Mouse (Mus musculus) ES-Bruce4 (cell line): ENCODE measurements around the gene Hormad2. TPM values are rescaled to one million over a fixed set of nuclear protein-coding genes. Genes with fewer than 3 reads are reported as not detected.

Experiments used
- H3K27ac ChIP-seq: 2 replicates; pipeline ENCODE4 v1.5.1; 2012; ENCODE audit warnings: low read length, inconsistent platforms; ENCODE audit not compliant: insufficient read depth
- H3K27me3 ChIP-seq: 2 replicates; pipeline ENCODE4 v1.6.1; 2012; ENCODE audit warnings: mild to moderate bottlenecking, low read length, inconsistent platforms; ENCODE audit not compliant: control insufficient read depth, poor library complexity, insufficient read depth, severe bottlenecking
- H3K36me3 ChIP-seq: 2 replicates; pipeline ENCODE4 v1.6.1; 2012; ENCODE audit warnings: inconsistent platforms, mild to moderate bottlenecking, low read length, moderate library complexity; ENCODE audit not compliant: control insufficient read depth, poor library complexity, insufficient read depth, severe bottlenecking
- H3K4me1 ChIP-seq: one replicate; pipeline ENCODE4 v1.8.1; 2011; ENCODE audit warnings: low read length; ENCODE audit not compliant: control insufficient read depth, insufficient read depth
- H3K4me3 ChIP-seq: 2 replicates; pipeline ENCODE4 v1.5.1; 2011; ENCODE audit warnings: low read depth, mild to moderate bottlenecking, low read length
- H3K9ac ChIP-seq: 2 replicates; pipeline ENCODE4 v1.6.1; 2012; ENCODE audit warnings: low read depth, mild to moderate bottlenecking, inconsistent platforms; ENCODE audit not compliant: poor library complexity, severe bottlenecking
- H3K9me3 ChIP-seq: replicated peaks from 2 replicates; pipeline ENCODE4 v1.6.1; 2012; ENCODE audit warnings: mild to moderate bottlenecking, low read length, inconsistent platforms; ENCODE audit not compliant: control insufficient read depth, poor library complexity, insufficient read depth, severe bottlenecking
- CTCF ChIP-seq: IDR thresholded peaks from one replicate; pipeline ENCODE4 v1.8.1; 2011; ENCODE audit warnings: low read depth, low read length
- EP300 ChIP-seq: IDR thresholded peaks from 2 replicates; pipeline ENCODE4 v1.6.1; 2011; ENCODE audit warnings: low read depth, low read length; ENCODE audit not compliant: insufficient read depth
- POLR2A ChIP-seq: IDR thresholded peaks from one replicate; pipeline ENCODE4 v1.8.1; 2011; ENCODE audit warnings: low read length; ENCODE audit not compliant: insufficient read depth
- polyA plus RNA-seq: library from polyadenylated mRNA; stranded (reverse); fragments of >200 nt; gene quantifications from 2 replicates; pipeline ENCODE4 v1.2.4, GENCODE M21; 2011; ENCODE audit warnings: low read depth; ENCODE audit not compliant: missing spikeins, insufficient read depth, insufficient read length

The Hormad2 gene
- polyA plus RNA-seq, 1 experiment = 3.2 TPM

DNA sequence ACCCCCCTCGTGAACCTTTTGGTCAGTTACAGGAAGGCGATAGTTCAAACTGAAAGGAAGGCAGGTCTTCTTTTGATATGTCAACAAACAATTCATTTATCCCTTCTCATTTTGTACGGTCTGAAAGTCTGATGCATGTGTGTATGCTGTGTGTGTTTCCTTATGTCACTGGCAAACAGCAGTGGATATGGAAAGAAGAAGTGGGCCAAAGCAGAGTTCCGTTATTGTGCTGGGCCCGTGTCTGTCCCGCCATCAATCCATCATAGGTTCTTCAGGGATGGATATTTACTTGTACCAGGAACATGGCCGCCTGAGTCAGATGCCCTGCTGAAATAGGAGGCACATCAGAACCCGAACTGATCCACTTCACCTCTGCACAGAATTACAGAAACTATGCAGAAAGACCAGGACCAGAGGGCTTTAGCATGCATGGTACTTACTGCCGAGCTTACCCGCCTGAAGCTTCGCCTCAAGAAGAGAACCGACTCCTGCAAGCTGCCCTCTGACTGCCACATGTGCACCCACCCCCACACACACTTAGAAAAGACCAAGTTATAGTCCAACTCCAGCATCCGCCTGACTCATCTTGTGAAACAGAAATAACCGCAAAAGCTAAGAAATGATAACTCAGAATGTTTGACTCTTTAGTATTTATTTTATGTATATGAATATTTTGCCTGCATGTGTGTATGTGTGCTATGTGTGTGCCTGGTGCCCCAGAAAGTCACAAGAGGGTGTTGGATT, 121.5 kb downstream of the Hormad2 start:
- Histone ChIP-seq H3K9ac (no peak overlapping the region), H3K4me3 (no peak overlapping the region), H3K9me3 (no peaks in the 10 kb centered on the region), H3K4me1 (no peaks in the 10 kb centered on the region), H3K27ac (no peak overlapping the region), H3K36me3 (no peaks in the 10 kb centered on the region), H3K27me3 (no peaks in the 10 kb centered on the region)
- no peak for TF ChIP-seq POLR2A
- no peak for TF ChIP-seq CTCF
- no peak for TF ChIP-seq EP300

- Histone ChIP-seq H3K4me3 (no peak overlapping the region), H3K36me3 (no peaks in the 10 kb centered on the region), H3K27me3 (no peaks in the 10 kb centered on the region), H3K9me3 (no peaks in the 10 kb centered on the region), H3K4me1 (no peaks in the 10 kb centered on the region), H3K27ac (no peak overlapping the region), H3K9ac (no peak overlapping the region)
- TF ChIP-seq CTCF (no peak), EP300 (no peak), POLR2A (no peak)
Measured at GRCm38 (mm10) chr11:4318011-4318410, 122.9 kb downstream of the Hormad2 start.

DNA sequence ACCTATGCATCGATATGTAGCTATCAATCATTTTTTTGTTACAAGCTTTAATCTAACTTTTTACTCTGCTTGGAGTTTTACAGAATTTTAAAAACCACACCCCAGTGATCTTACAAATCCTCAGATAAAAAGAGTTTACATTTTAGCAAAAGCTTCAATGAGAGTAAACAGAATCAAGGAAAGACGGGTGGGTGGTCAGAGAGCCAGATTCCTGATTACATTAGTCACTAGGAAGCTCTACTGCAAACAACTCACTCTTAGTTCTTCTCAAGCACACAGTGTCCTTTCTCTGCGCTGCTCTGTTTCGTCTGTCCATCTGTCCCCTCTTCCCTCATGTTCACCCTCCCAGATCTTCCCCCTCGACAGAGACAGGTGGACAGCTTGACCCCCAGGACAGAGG, 123.6 kb downstream of the Hormad2 start:
- Histone ChIP-seq H3K9me3 (no peaks in the 10 kb centered on the region), H3K36me3 (no peaks in the 10 kb centered on the region), H3K9ac (no peak overlapping the region), H3K4me3 (no peak overlapping the region), H3K4me1 (no peaks in the 10 kb centered on the region), H3K27me3 (no peaks in the 10 kb centered on the region), H3K27ac (no peak overlapping the region)
- TF ChIP-seq CTCF = no peak
- TF ChIP-seq POLR2A = no peak
- no peak for TF ChIP-seq EP300

DNA sequence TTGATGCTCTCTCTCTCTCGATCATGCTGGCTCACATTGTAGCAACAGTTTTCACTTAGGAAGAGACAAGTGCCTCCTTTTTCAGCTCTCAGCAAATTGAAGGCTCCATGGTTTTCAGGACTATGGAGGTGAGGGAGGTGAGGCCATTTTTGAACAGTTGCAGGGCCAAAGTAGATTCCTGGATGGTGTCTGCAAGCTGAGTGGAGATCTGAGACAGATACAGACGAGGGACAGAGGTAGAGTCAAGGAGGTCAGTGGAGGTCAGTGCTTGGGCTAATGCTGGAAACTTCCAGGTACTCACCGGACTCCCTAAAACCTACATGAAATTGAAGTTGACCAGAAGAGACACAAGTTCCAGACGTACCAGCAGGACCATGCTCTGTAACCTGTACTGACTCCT, 128.7 kb downstream of the Hormad2 start:
- TF ChIP-seq EP300 (no peak), POLR2A (no peak), CTCF (no peak)
- Histone ChIP-seq H3K27ac (no peak overlapping the region), H3K27me3 (no peaks in the 10 kb centered on the region), H3K4me1 (peaks cover 2% of the 10 kb centered on the region), H3K9me3 (no peaks in the 10 kb centered on the region), H3K4me3 (no peak overlapping the region), H3K9ac (no peak overlapping the region), H3K36me3 (no peaks in the 10 kb centered on the region)

DNA sequence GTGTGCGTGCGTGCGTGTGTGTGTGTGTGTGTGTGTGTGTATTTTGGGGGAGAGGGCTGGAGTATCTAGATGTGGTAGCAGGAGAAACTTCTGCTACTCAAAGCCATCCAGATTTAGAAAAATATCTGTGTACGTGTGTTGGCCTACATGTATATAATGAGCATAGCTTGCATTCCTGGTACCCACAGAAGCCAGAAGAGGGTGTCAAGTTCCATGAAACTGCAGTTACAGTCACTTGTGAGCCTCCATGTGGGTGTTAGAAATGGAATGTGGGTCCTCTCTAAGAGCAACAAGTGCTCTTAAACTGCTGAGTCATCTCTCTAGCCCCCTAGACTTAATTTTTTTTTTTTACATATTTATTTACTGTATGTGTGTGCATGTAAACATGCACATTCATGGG, 130.6 kb downstream of the Hormad2 start:
- no peaks in the 10 kb centered on the region for H3K27me3 ChIP-seq

DNA sequence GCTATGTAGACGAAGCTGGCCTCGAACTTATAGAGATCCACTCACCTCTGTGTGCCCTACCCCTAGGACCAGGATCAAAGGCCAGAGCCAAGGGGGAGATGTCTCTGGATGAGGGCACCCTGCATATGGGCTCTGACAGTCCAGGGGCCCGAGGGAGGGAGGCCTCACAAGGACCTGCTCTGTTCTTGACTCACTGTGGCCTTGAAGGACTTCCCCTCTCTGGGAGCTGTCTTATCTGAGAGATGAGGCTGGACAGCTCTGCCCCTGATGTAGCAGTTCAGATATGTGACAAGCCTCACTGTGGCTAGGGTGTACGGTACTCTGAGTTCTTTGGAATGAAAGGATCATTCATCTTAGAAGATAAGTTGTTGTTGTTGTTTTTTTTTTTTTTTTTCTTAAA, 131.3 kb downstream of the Hormad2 start:
- Histone ChIP-seq H3K27ac (no peak overlapping the region), H3K9me3 (no peaks in the 10 kb centered on the region), H3K36me3 (no peaks in the 10 kb centered on the region), H3K4me3 (no peak overlapping the region), H3K27me3 (no peaks in the 10 kb centered on the region), H3K4me1 (peaks cover 5% of the 10 kb centered on the region), H3K9ac (no peak overlapping the region)
- TF ChIP-seq POLR2A (no peak), CTCF (no peak), EP300 (no peak)

More for the DNA sequence above, 130.6 kb downstream of the Hormad2 start:
- Histone ChIP-seq H3K27ac (no peak overlapping the region), H3K9ac (no peak overlapping the region), H3K4me1 (peaks cover 4% of the 10 kb centered on the region), H3K36me3 (no peaks in the 10 kb centered on the region), H3K4me3 (no peak overlapping the region), H3K9me3 (no peaks in the 10 kb centered on the region)
- TF ChIP-seq POLR2A (no peak), EP300 (no peak), CTCF (no peak)
